Mouse (Mus musculus): ENCODE measurements around the gene Asphd2. TPM values are rescaled to one million over a fixed set of nuclear protein-coding genes. Genes with fewer than 3 reads are reported as not detected.
"Not testable (repeated sequence)": the region's sequence is repeated elsewhere in the genome, so short reads cannot be mapped to it uniquely, and the experiment has no call there.

Asphd2 gene
- total and polyA plus RNA-seq, 3 experiments, result 0.50 to 0.89 (median 0.88) TPM

- Histone ChIP-seq H3K4me3 (no peak overlapping the region), H3K27ac (no peak overlapping the region), H3K4me1 (ENCODE audit: control insufficient read depth, insufficient read depth, low read length) (no peaks in the 10 kb centered on the region), H3K9ac (ENCODE audit: low read depth, low read length) (no peak overlapping the region), H3K27me3 (ENCODE audit: control insufficient read depth, insufficient read depth, low read length) (peaks cover 2% of the 10 kb centered on the region; the same call in 1 of the 2 replicates), H3K36me3 (ENCODE audit: control insufficient read depth, insufficient read depth, low read length) (no peaks in the 10 kb centered on the region), H3K79me2 (replicated peaks; ENCODE audit: control insufficient read depth, insufficient read depth, low read length) (no peaks in the 10 kb centered on the region)
- intact Hi-C loops (cut with DNase I), result loop anchor here (5.0 kb wide), 1 partner anchor 85 kb away; the partner anchor contains the start of genes Hps4 and Srrd
- 44% methylated on average over 2 of the region's 2 CpGs for WGBS
- TF ChIP-seq CTCF (IDR thresholded peaks at IDR 0.05) (peak; percentile 93), EP300 (IDR thresholded peaks at IDR 0.05; ENCODE audit: insufficient read depth, low read depth, low read length) (no peak)
- peak; percentile 19 to 60 for DNase-seq
These were observed 32.6 kb upstream of the Asphd2 start for GRCm38 (mm10) chr5:112427283-112427682.

- no peaks in the 10 kb centered on the region for H3K4me1 ChIP-seq (ENCODE audit: control insufficient read depth, insufficient read depth, low read length)
- intact Hi-C loops (cut with DNase I), result loop anchor here (5.0 kb wide), 1 partner anchor 84 kb away; the partner anchor contains the start of genes Hps4 and Srrd
These were observed 32.0 kb upstream of the Asphd2 start for GRCm38 (mm10) chr5:112426635-112427034.

GRCm38 (mm10) chr5:112419535-112419934 lies 24.9 kb upstream of the Asphd2 start:
- Histone ChIP-seq H3K27ac (no peak overlapping the region), H3K4me1 (ENCODE audit: control insufficient read depth, insufficient read depth, low read length) (no peaks in the 10 kb centered on the region), H3K79me2 (replicated peaks; ENCODE audit: control insufficient read depth, insufficient read depth, low read length) (no peaks in the 10 kb centered on the region), H3K9ac (ENCODE audit: low read depth, low read length) (no peak overlapping the region), H3K36me3 (ENCODE audit: control insufficient read depth, insufficient read depth, low read length) (no peaks in the 10 kb centered on the region), H3K4me3 (no peak overlapping the region), H3K27me3 (ENCODE audit: control insufficient read depth, insufficient read depth, low read length) (no peaks in the 10 kb centered on the region)
- 35% methylated on average over 12 of the region's 12 CpGs for WGBS
- intact Hi-C loops (cut with DNase I), result no loop called here
- no peak for DNase-seq
- no peak for TF ChIP-seq POLR2A (IDR thresholded peaks at IDR 0.05; ENCODE audit: insufficient read depth, low read depth, low read length)
- TF ChIP-seq CTCF (IDR thresholded peaks at IDR 0.05), result no peak
- no peak for TF ChIP-seq EP300 (IDR thresholded peaks at IDR 0.05; ENCODE audit: insufficient read depth, low read depth, low read length)

More at GRCm38 (mm10) chr5:112426635-112427034, 32.0 kb upstream of the Asphd2 start:
- WGBS, result 54% methylated on average over 7 of the region's 7 CpGs
- Histone ChIP-seq H3K27me3 (ENCODE audit: control insufficient read depth, insufficient read depth, low read length) (peaks cover 2% of the 10 kb centered on the region; the same call in 1 of the 2 replicates), H3K79me2 (replicated peaks; ENCODE audit: control insufficient read depth, insufficient read depth, low read length) (no peaks in the 10 kb centered on the region), H3K27ac (no peak overlapping the region), H3K4me3 (no peak overlapping the region), H3K9ac (ENCODE audit: low read depth, low read length) (no peak overlapping the region), H3K36me3 (ENCODE audit: control insufficient read depth, insufficient read depth, low read length) (no peaks in the 10 kb centered on the region)
- TF ChIP-seq POLR2A (IDR thresholded peaks at IDR 0.05; ENCODE audit: insufficient read depth, low read depth, low read length) (no peak), CTCF (IDR thresholded peaks at IDR 0.05) (no peak), EP300 (IDR thresholded peaks at IDR 0.05; ENCODE audit: insufficient read depth, low read depth, low read length) (no peak)
- no peak for DNase-seq

- no peaks in the 10 kb centered on the region for H3K79me2 ChIP-seq (replicated peaks; ENCODE audit: control insufficient read depth, insufficient read depth, low read length)
- no peaks in the 10 kb centered on the region for H3K36me3 ChIP-seq (ENCODE audit: control insufficient read depth, insufficient read depth, low read length)
- H3K4me3 ChIP-seq, result no peak overlapping the region
- no peak for DNase-seq
- no peak for TF ChIP-seq EP300 (IDR thresholded peaks at IDR 0.05; ENCODE audit: insufficient read depth, low read depth, low read length)
- no peak for TF ChIP-seq CTCF (IDR thresholded peaks at IDR 0.05)
- no peak for TF ChIP-seq POLR2A (IDR thresholded peaks at IDR 0.05; ENCODE audit: insufficient read depth, low read depth, low read length)
- no peaks in the 10 kb centered on the region for H3K27me3 ChIP-seq (ENCODE audit: control insufficient read depth, insufficient read depth, low read length)
- no peak overlapping the region for H3K27ac ChIP-seq
- intact Hi-C loops (cut with DNase I), result no loop called here
- no peak overlapping the region for H3K9ac ChIP-seq (ENCODE audit: low read depth, low read length)
- 44% methylated on average over 4 of the region's 4 CpGs for WGBS
- H3K4me1 ChIP-seq (ENCODE audit: control insufficient read depth, insufficient read depth, low read length), result no peaks in the 10 kb centered on the region
These were observed 23.4 kb upstream of the Asphd2 start for GRCm38 (mm10) chr5:112418023-112418422.

GRCm38 (mm10) chr5:112416673-112417072 lies 22.0 kb upstream of the Asphd2 start:
- Histone ChIP-seq H3K4me3 (no peak overlapping the region), H3K4me1 (ENCODE audit: control insufficient read depth, insufficient read depth, low read length) (no peaks in the 10 kb centered on the region), H3K9ac (ENCODE audit: low read depth, low read length) (no peak overlapping the region), H3K27ac (no peak overlapping the region), H3K27me3 (ENCODE audit: control insufficient read depth, insufficient read depth, low read length) (peaks cover 1% of the 10 kb centered on the region), H3K79me2 (replicated peaks; ENCODE audit: control insufficient read depth, insufficient read depth, low read length) (no peaks in the 10 kb centered on the region), H3K36me3 (ENCODE audit: control insufficient read depth, insufficient read depth, low read length) (no peaks in the 10 kb centered on the region)
- 57% methylated on average over 5 of the region's 5 CpGs for WGBS
- intact Hi-C loops (cut with DNase I), result no loop called here
- no peak for TF ChIP-seq POLR2A (IDR thresholded peaks at IDR 0.05; ENCODE audit: insufficient read depth, low read depth, low read length)
- TF ChIP-seq CTCF (IDR thresholded peaks at IDR 0.05), result no peak
- TF ChIP-seq EP300 (IDR thresholded peaks at IDR 0.05; ENCODE audit: insufficient read depth, low read depth, low read length), result no peak
- DNase-seq, result no peak

GRCm38 (mm10) chr5:112412781-112413180 lies 18.1 kb upstream of the Asphd2 start:
- H3K27me3 ChIP-seq (ENCODE audit: control insufficient read depth, insufficient read depth, low read length); H3K79me2 ChIP-seq (replicated peaks; ENCODE audit: control insufficient read depth, insufficient read depth, low read length); H3K9ac ChIP-seq (ENCODE audit: low read depth, low read length); H3K27ac ChIP-seq; DNase-seq; H3K36me3 ChIP-seq (ENCODE audit: control insufficient read depth, insufficient read depth, low read length); H3K4me1 ChIP-seq (ENCODE audit: control insufficient read depth, insufficient read depth, low read length); intact Hi-C loops (cut with DNase I); H3K4me3 ChIP-seq: not testable (repeated sequence)
- WGBS, result 70% methylated on average over 4 of the region's 4 CpGs

All from heart, adult 2 months (tissue).